Mouse (Mus musculus): ENCODE measurements around the gene Cebpzos.

Cebpzos gene

DNA sequence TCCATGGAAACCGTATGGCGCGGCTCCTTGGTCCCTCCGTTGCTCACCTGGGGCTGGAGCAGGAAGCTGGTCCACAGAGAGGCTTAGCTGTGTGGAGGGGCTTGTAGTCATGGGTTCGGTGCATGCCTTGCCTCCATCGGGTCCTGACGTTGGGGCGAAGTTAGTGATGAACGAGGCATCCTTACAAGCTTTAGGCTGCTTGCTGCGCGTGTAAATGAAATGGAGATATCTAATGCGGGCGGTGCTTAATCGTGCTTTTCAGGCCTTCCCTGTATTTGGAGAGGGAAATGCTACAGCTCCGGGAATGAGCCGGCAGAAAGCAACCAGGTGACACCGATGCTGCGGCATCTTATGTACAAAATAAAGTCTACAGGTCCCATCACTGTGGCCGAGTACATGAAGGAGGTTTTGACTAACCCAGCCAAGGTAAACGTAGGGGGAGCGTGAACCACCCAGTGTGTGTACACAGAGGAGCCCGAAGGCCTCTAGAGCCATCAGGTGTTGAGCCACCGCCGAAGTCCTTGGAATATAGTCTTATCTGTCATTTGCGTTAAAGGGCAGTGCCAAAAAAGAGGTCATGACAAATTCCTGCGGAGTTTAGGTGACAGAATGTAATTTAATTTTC lies 21.0 kb downstream of the Cebpzos start:
- no peak for DNase-seq (ENCODE audit: low spot score)

DNA sequence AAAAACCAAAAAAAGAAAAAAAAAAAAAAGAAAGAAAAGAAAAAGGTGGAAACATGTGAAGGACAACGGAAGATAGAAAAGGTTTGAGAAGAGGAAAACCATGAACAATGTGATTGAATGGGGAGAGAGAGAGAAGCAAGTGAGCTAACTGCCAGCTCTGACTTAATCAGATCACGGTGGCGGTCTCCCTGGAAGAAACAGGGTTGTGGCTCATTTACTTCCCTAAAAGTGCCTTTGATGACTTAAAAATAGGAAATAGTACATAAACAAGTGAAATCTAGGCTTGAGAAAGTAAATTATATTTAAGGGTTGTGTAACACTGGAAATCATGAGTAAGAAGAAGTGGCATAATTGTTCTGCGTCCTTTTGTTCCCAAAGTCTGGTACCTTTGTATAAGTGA lies 22.6 kb downstream of the Cebpzos start:
- no peak for DNase-seq (ENCODE audit: low spot score)

DNA sequence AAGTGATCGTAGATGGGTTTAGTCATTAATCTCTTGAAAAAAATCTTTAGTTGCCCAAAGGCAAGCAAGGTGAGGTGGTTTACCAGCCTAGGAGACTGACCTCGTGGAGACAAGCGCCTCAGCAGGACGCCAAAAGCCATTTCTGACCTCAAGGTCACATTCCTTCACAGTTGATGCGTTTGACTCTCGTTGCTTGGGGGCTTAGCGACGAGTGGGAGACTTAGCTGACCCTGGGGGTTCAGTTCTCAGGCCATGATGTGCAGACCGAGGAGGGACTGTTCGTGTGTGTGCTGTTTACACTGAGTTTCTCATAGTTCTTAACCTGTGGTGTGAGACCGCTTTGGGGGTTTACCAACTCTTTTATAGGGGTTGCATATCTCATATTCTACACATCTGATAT lies 26.3 kb downstream of the Cebpzos start:
- no peak for DNase-seq (ENCODE audit: low spot score)

DNA sequence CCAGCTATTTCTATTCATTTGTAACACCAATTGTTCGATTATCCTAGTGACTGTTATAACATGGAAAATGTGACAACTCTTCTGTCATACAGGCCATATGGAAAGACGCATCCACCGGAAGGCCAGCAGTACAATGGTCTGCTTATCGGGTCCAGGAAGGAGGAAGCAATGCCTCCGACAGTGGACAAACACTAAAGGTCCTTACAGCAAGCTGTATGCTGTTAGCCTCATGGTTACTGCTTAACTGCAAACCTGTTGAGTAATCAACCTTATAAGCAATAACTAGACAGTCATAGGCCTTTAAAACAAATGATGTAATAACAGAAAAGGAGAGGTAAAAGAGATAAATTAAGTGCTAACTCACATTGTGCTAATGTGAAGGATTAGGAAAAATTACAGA lies 34.9 kb downstream of the Cebpzos start:
- DNase-seq (ENCODE audit: low spot score) = no peak

DNA sequence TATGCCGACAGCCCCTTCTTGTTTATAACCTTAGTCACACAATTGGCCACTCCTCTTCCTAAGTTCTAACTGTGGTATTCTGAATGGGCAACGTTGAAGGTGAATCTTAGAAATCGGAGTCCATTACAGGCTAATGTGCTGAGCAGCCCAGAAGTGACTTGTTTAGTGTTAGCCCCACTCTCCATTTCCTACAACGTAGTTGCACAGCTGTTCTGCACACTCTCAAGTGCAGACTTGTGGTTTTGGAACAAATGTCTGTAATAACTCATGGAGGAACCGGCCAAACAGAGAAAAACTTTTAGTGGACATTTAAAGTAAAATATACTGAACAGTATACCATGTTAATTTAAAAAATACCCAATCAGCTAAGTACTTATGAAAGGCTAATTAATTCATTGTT lies 35.8 kb downstream of the Cebpzos start:
- no peak for DNase-seq (ENCODE audit: low spot score)

DNA sequence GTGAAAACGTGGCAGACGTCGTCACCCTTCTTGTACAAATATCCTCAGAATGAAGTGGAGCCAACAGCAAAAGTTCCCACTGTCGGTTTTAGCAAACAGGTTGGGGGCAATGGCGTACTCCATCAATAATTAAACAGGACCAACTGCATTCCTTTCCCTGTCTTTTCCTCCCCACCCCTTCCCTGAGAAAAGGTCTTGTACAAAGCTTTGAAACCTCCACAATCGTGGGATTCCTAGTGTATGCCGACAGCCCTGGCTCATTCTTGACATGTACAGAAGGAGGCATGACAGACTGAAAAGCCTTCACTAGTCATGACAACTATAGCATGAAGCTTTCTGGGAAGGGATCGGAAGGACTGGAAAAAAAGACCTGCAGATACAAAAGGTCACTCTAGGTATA lies 36.9 kb downstream of the Cebpzos start:
- DNase-seq (ENCODE audit: low spot score) = no peak

DNA sequence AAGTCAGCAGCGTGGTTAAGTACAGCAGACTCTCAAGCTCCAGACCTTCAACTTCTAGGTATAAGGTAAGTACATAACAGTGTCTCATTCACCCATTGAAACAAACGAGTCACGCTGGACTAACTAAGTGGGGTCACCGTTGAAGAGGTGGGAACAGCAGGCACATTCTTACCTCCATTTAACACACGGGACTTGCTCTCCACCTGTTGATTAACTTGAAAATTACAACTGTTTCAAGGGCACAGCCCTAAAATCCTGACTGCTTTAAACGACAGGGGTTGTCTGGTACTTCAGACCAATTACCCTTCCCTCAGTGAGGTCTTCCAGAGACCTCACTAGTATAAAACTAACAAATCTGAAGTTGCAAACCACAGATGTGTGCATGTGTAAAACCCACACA lies 43.2 kb downstream of the Cebpzos start:
- no peak for DNase-seq (ENCODE audit: low spot score)

DNA sequence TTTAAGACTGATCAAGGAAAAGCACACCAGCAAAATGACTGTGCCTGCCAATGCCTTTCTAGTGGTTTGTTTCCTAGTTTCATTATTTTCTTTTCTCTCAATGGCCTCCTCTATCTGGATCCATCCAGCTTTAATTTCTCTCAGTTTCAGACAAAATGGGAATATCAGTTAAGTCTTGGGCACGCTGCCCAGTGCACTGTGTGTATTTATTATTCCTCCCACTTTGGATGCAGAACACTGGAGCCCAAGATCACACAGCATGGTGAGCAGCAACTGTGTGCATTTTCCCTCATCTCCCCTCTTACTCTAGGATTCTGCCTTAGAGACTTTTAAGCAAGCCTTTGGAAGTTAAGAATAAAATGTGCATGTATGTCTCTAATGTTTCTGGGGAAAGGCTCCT lies 48.1 kb downstream of the Cebpzos start:
- DNase-seq (ENCODE audit: low spot score) = no peak

DNA sequence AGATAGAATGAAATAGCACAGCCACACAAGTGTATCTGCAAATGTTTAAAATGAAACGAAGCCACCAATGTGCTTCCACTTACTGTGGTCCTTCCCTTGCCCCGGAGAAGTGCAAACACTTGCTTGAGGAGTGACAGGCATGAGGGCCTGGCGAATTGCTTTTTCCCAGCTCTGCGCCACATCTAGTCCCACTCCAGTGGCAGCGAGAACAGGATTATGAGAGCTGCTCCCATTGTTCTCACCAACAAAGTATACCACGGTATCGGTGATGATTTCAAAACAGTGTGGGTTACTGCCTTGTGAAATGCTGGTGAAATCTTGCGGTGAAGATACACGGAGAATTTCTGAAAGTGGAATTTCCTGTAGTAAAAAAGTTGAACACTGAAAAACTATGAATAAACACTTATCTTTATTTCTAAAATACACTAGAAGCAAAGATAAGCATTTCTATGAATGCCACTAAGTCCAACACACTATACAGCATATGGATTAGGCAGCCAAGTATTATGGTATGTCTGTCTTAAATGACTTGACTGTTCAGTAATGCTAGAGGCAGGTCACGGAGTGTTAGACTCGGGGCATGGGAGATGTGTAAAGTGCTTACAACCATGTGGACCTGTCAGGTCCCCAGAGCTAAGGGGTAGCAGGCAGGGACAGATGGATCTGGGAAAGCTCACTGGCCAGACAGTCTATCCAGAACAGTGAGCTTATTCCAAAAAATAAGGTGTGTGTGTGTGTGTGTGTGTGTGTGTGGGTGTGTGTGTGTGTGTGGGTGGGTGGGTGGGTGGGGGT lies 50.0 kb downstream of the Cebpzos start:
- no peak for DNase-seq (ENCODE audit: low spot score)

DNA sequence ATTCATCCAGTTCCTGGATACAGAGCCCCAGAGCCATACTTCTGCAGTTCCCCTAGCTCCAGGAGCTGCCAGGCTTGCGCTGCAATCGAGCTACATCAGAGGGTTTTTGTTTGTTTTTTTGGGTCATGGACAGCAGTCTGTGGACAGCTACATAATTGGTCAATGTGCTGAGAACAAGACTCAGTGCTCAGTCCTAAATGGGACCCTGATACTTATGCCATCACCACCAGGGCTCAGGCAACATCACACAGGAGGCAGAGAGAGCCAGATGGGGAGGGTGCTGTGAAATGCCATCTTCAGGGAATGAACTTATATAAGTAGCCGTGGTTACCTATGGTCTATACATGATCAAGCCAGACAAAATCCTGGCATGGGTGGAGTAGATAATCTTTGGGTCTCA lies 52.2 kb downstream of the Cebpzos start:
- no peak for DNase-seq (ENCODE audit: low spot score)

Measured in ovary, adult 18-20 months (tissue).